Mouse (Mus musculus) limb, embryonic 14.5 days (tissue): Measurements from ENCODE around the gene Cpped1. TPM values are rescaled to one million over a fixed set of nuclear protein-coding genes. Genes with fewer than 3 reads are reported as not detected.
A peak's percentile ranks its signal among the peaks of the same experiment; 100 is the strongest.

Source experiments
- ATAC-seq: fragments of 200-750 bp; cut with Nextera tagmentation; 2 replicates; pipeline ENCODE4 v1.8.0; 2017; ENCODE audit warnings: low read depth, moderate number of reproducible peaks, moderate TSS enrichment; ENCODE audit not compliant: low FRiP score
- DNase-seq: peaks from one replicate; pipeline ENCODE4 v3.0.0-alpha.2; 2015; ENCODE audit warnings: low spot score
- H3K27ac ChIP-seq: fragments of 300-500 bp; sonication (generic); replicated peaks from 2 replicates; pipeline ENCODE4 v1.5.1; 2014; ENCODE audit warnings: low read depth, mild to moderate bottlenecking, low read length, moderate library complexity, mixed read lengths
- H3K27me3 ChIP-seq: fragments of 300-500 bp; sonication (generic); 2 replicates; pipeline ENCODE4 v1.6.1; 2014; ENCODE audit warnings: low read length, mixed read lengths; ENCODE audit not compliant: control insufficient read depth, insufficient read depth
- H3K36me3 ChIP-seq: fragments of 300-500 bp; sonication (generic); 2 replicates; pipeline ENCODE4 v1.6.1; 2014; ENCODE audit warnings: mild to moderate bottlenecking, low read length, moderate library complexity, mixed read lengths; ENCODE audit not compliant: control insufficient read depth, insufficient read depth
- H3K4me1 ChIP-seq: fragments of 300-500 bp; sonication (generic); 2 replicates; pipeline ENCODE4 v1.6.1; 2014; ENCODE audit warnings: antibody characterized with exemption, low read length, mixed read lengths; ENCODE audit not compliant: control insufficient read depth, insufficient read depth
- H3K4me2 ChIP-seq: fragments of 300-500 bp; sonication (generic); replicated peaks from 2 replicates; pipeline ENCODE4 v1.6.1; 2014; ENCODE audit warnings: low read depth, mild to moderate bottlenecking, low read length, moderate library complexity; ENCODE audit not compliant: severe bottlenecking
- H3K4me3 ChIP-seq: fragments of 300-500 bp; sonication (generic); replicated peaks from 2 replicates; pipeline ENCODE4 v1.5.1; 2014; ENCODE audit warnings: low read length
- H3K9ac ChIP-seq: fragments of 300-500 bp; sonication (generic); 2 replicates; pipeline ENCODE4 v1.6.1; 2014; ENCODE audit warnings: mild to moderate bottlenecking, low read depth, low read length, moderate library complexity; ENCODE audit not compliant: severe bottlenecking
- H3K9me3 ChIP-seq: fragments of 300-500 bp; sonication (generic); 2 replicates; pipeline ENCODE4 v1.6.1; 2016; ENCODE audit warnings: low read length; ENCODE audit not compliant: control insufficient read depth
- POLR2A ChIP-seq: fragments of 200-500 bp; IDR thresholded peaks from 2 replicates; pipeline ENCODE4 v1.8.0; 2012; ENCODE audit warnings: inconsistent platforms, mild to moderate bottlenecking, moderate library complexity, borderline replicate concordance; ENCODE audit not compliant: insufficient read depth, insufficient read length; ENCODE audit errors: extremely low read depth
- WGBS: fragments of 180-500 bp; shearing (Covaris S2); extraction: QIAGEN DNeasy Blood & Tissue Kit; methylation state at CpG from one replicate; pipeline ENCODE4 v1.1.7; 2014; 5-methylcytosine and 5-hydroxymethylcytosine counted together
- polyA plus RNA-seq, 2 experiments: library from polyadenylated mRNA; depleted of rRNA in 1 of 2; stranded (reverse) in 1 of 2; unstranded in 1 of 2; fragments of >200 nt; fragmentation: Nextera tagmentation in 1 of 2; extraction: Ambion mirVana in 1 of 2; gene quantifications; 2 replicates each; pipeline versions ENCODE4 v1.2.1 to v1.2.3; 2012 to 2014

The Cpped1 gene
- polyA plus RNA-seq, 2 experiments = 15.0 to 25.4 TPM

DNA sequence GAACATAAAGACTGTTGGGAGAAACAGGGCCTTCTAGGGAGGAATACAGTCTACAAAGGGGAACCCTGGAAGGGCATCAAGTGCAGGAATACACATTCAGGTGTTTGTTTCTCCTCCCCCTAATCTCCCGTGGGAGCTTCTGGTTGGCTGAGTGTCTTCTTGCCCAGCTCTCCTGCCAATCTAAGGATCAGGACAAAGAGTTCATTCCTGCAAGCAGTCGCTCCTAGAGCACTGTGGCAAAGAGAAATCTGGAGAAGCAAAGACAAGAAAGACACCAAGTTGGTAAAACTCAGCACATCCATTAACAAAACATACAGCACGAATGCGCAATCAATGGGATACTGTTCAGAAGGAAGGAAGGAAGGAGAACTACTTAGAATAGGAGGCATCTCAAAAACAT is 1.4 kb downstream of the Cpped1 start:
- no peaks in the 10 kb centered on the region for H3K9me3 ChIP-seq
- no peak for DNase-seq
- no peak for ATAC-seq
- peaks cover 7% of the 10 kb centered on the region for H3K4me1 ChIP-seq
- H3K36me3 ChIP-seq = no peaks in the 10 kb centered on the region
- 84% methylated on average over 4 of the region's 4 CpGs for WGBS
- H3K4me3 ChIP-seq = peak overlapping the region; percentile 63; the same call in 1 of the 2 replicates
- H3K27me3 ChIP-seq = no peaks in the 10 kb centered on the region
- H3K27ac ChIP-seq = no peak overlapping the region
- no peak for TF ChIP-seq POLR2A
- peak overlapping the region; percentile 73; the same call in 1 of the 2 replicates for H3K9ac ChIP-seq
- peak overlapping the region; percentile 69; the same call in 1 of the 2 replicates for H3K4me2 ChIP-seq

DNA sequence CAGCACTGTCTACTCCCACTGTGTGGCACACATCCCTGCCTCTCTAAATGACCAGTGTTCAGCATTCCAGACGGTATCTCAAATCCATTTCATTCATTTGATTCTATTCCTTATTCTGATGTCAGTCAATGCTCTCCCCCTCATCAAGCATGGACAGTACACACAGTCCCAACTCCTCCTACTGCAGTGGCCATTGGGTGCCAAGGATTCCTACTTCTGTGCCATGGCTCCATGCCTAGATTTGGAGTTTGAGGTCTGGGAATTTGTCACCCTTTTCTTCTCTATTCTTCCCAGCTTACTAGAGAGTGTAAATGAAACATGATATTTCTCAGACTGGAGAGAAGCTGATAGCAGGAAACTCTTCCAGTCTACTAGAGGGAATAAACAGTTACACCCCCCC is 2.3 kb downstream of the Cpped1 start:
- Histone ChIP-seq H3K4me2 (no peak overlapping the region), H3K27me3 (no peaks in the 10 kb centered on the region), H3K4me3 (no peak overlapping the region), H3K27ac (no peak overlapping the region), H3K9me3 (no peaks in the 10 kb centered on the region), H3K4me1 (peaks cover 7% of the 10 kb centered on the region), H3K36me3 (no peaks in the 10 kb centered on the region), H3K9ac (no peak overlapping the region)
- WGBS = 91% methylated on average over 1 of the region's 1 CpGs
- no peak for TF ChIP-seq POLR2A
- ATAC-seq = no peak
- DNase-seq = no peak

DNA sequence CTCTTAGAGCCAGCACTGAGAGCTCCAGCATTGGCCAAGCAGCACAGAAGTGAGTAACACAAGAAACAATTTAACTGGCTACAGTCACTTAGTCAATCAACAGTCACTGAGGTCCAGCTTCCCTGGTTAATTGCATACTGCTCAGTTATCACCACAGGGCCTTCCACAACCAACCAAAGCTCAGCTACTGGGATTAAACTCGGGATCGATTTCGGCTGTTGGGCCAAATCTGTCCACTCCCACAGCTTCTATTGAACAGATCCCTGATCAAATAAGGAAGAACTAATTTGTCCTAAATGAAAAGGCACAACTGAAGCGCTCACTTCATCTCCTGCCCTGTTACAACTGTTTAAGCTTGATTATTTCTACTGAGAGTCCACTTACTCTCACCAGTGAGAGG is 4.0 kb downstream of the Cpped1 start:
- no peak overlapping the region for H3K4me2 ChIP-seq
- no peak overlapping the region for H3K4me3 ChIP-seq
- H3K36me3 ChIP-seq = no peaks in the 10 kb centered on the region
- ATAC-seq (no peak), DNase-seq (no peak)
- no peaks in the 10 kb centered on the region for H3K27me3 ChIP-seq
- H3K9ac ChIP-seq = no peak overlapping the region
- no peak overlapping the region for H3K27ac ChIP-seq
- peaks cover 7% of the 10 kb centered on the region for H3K4me1 ChIP-seq
- H3K9me3 ChIP-seq = no peaks in the 10 kb centered on the region
- TF ChIP-seq POLR2A = no peak
- 93% methylated on average over 4 of the region's 4 CpGs for WGBS

DNA sequence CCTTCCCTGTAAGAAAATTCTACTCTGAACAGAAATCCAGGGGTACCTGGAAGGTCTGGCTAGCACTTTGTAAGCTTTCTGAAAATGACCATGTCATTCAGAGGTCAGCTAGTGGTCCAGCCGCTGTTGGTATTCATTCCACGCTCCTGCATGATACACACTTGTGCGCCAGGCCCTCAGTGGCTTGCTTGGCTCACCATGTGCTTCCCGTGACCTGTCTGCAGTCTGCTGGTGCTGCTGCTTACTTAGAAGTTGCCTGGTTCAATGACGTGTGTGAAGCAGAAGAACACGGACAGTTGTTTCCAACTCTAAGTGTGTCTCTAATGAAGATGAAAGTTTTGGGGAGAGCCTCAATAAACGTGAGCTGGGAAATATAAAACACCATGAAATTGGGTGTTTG is 7.2 kb downstream of the Cpped1 start:
- DNase-seq = no peak
- H3K9me3 ChIP-seq = no peaks in the 10 kb centered on the region
- no peaks in the 10 kb centered on the region for H3K36me3 ChIP-seq
- H3K4me3 ChIP-seq = no peak overlapping the region
- ATAC-seq = no peak
- H3K4me2 ChIP-seq = no peak overlapping the region
- no peaks in the 10 kb centered on the region for H3K27me3 ChIP-seq
- H3K9ac ChIP-seq = no peak overlapping the region
- H3K4me1 ChIP-seq = no peaks in the 10 kb centered on the region
- 79% methylated on average over 7 of the region's 7 CpGs for WGBS
- no peak for TF ChIP-seq POLR2A
- H3K27ac ChIP-seq = no peak overlapping the region

DNA sequence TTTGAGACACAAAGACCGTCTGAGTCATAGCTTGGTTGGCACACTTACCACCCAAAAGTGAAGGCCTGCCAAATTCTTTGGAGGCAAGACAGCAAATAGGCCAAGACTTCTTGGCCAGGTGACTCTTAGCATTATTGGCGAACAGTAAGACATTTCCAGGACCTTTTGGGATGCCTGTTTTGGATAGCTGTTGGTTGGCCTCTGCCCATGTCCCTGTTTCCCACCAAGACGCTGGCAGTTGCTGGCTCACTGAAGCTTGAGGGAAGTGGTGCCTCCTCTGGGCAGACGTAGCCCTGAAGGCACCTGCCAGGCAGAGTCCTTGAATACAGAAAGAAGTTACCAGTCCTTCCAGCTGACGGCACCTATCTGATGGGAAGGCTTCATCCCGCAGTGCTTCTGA is 8.9 kb downstream of the Cpped1 start:
- Histone ChIP-seq H3K27me3 (no peaks in the 10 kb centered on the region), H3K4me3 (no peak overlapping the region), H3K9ac (no peak overlapping the region), H3K9me3 (no peaks in the 10 kb centered on the region), H3K36me3 (no peaks in the 10 kb centered on the region), H3K4me1 (no peaks in the 10 kb centered on the region), H3K27ac (no peak overlapping the region), H3K4me2 (no peak overlapping the region)
- DNase-seq (no peak), ATAC-seq (no peak)
- TF ChIP-seq POLR2A = no peak
- 88% methylated on average over 6 of the region's 6 CpGs for WGBS

DNA sequence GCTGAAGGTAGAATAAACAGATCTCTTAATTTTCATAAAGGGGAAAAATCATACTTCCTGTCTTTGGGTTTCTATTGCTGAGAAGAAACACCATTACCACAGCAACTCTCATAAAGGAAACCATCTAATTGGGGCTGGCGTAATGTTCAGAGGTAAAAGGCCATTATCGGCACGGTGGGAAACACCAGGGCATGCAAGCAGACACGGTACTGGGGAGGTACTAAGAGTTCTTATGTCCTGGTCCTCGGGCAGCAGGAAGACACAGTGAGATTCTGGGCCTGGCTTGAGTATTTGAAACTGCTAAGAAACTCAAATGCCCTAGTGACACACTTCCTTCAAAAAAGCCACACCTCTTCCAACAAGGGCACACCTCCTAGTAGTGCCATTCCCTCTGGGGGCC is 12.8 kb downstream of the Cpped1 start:
- 58% methylated on average over 5 of the region's 5 CpGs for WGBS
- no peak for TF ChIP-seq POLR2A
- no peak overlapping the region for H3K9ac ChIP-seq
- H3K27ac ChIP-seq = no peak overlapping the region
- no peaks in the 10 kb centered on the region for H3K36me3 ChIP-seq
- no peaks in the 10 kb centered on the region for H3K9me3 ChIP-seq
- no peaks in the 10 kb centered on the region for H3K27me3 ChIP-seq
- H3K4me3 ChIP-seq = no peak overlapping the region
- no peak overlapping the region for H3K4me2 ChIP-seq
- H3K4me1 ChIP-seq = no peaks in the 10 kb centered on the region
- ATAC-seq (no peak), DNase-seq (no peak)
